In the genomic region with DNA sequence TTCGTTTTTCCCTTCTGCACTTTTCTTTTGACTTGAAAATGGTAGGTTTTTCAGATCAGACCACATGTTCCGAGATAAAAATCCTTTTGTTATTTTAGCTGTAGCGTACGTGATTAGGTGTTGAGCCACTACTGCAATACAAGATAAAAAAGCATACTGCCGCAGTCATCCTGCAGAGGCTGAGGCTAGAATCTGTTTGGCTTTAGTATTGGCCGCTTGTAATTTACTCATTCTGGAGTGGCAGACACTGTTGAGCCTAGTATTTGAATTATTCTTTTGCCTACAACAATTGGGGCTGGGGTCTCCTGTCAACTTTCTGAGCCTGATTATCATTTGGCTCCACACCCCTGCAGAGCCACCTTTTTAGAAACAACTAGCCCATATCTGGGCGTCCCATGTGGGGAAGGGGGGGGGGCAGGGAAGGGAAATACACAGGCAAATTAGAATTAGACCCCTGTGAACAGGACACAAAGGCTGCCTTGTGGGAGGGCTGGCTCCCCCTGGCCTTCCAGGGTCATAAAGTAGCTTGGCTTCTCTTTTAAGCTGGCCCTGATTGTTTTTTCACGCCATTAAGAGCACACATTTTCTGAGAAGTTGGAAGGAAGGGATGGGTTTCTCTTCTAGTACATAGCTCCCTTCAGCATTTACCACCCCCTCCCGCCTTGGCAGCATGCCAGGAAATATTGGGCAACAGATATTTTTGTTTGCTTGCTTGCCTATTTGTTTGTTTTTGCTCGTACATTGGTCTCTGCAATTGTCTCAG, we compare ENCODE assay signal across 8 mouse cellular contexts.
DNase-seq lines count a peak whose midpoint lies in the region; ATAC-seq lines count a peak whose summit lies in the region.

No protein-coding gene starts in this region.

- peak; percentile 60; the same call in 1 of the 2 replicates for ATAC-seq in kidney, embryonic 15.5 days (replicated peaks; ENCODE audit: low FRiP score)
- ATAC-seq in neural tube, embryonic 12.5 days (ENCODE audit: low FRiP score, low read depth) = peak; percentile 88

- H3K4me1 ChIP-seq in kidney, embryonic 15.5 days = peaks cover 10% of the 10 kb centered on the region
- peaks cover 9% of the 10 kb centered on the region for H3K4me1 ChIP-seq in neural tube, embryonic 12.5 days

- no peak overlapping the region for H3K27ac ChIP-seq in kidney, embryonic 15.5 days
- no peak overlapping the region for H3K27ac ChIP-seq in neural tube, embryonic 12.5 days

- H3K4me2 ChIP-seq in kidney, embryonic 15.5 days = 0 out of 2 replicates have a peak overlapping the region, but pooled peaks have one; percentile 3
- peak overlapping the region; percentile 41 for H3K4me2 ChIP-seq in neural tube, embryonic 12.5 days (replicated peaks)

- H3K4me3 ChIP-seq in kidney, embryonic 15.5 days (replicated peaks) = no peak overlapping the region
- no peak overlapping the region for H3K4me3 ChIP-seq in neural tube, embryonic 12.5 days

- no peaks in the 10 kb centered on the region for H3K9me3 ChIP-seq in kidney, embryonic 15.5 days (replicated peaks)
- no peaks in the 10 kb centered on the region for H3K9me3 ChIP-seq in neural tube, embryonic 12.5 days

- 14% methylated on average over 10 of the region's 10 CpGs for WGBS in kidney, embryonic 15.5 days
- WGBS in neural tube, embryonic 12.5 days = 4% methylated on average over 10 of the region's 10 CpGs

- H3K9ac ChIP-seq in kidney, embryonic 15.5 days = no peak overlapping the region
- no peak overlapping the region for H3K9ac ChIP-seq in neural tube, embryonic 12.5 days

- H3K36me3 ChIP-seq in kidney, embryonic 15.5 days = no peaks in the 10 kb centered on the region
- H3K36me3 ChIP-seq in neural tube, embryonic 12.5 days = no peaks in the 10 kb centered on the region

- DNase-seq in cerebellum, postnatal 4 days (ENCODE audit: low spot score in 2 of 2) = peak; percentile 28 to 34
- DNase-seq in cerebellum, adult 11 months = no peak
- DNase-seq in adrenal gland, adult 2 months = peak; percentile 25
- DNase-seq in forelimb bud, embryonic 11.5 days (ENCODE audit: low read depth, low spot score) = peak; percentile 57
- DNase-seq in left cerebral cortex, adult 11 months (ENCODE audit: low spot score) = no peak
- no peak for DNase-seq in layer of hippocampus, postnatal 36 days

- H3K27me3 ChIP-seq in kidney, embryonic 15.5 days = no peaks in the 10 kb centered on the region
- H3K27me3 ChIP-seq in neural tube, embryonic 12.5 days (replicated peaks) = no peaks in the 10 kb centered on the region

Comparison
In these comparisons a context has a peak if more than half of its experiments do, and no peak if none do; other contexts are left out.
1. DNase-seq: peak in cerebellum, postnatal 4 days (2 of 2), adrenal gland, adult 2 months (single experiment) and forelimb bud, embryonic 11.5 days (single experiment); none in cerebellum, adult 11 months (single experiment), left cerebral cortex, adult 11 months (single experiment) and layer of hippocampus, postnatal 36 days (0 of 2).